Mouse (Mus musculus) brain, adult 2 months (tissue): ENCODE data around the gene Ercc4.
A peak's percentile ranks its signal among the peaks of the same experiment; 100 is the strongest.

Experiments
- DNase-seq: peaks from one replicate; pipeline ENCODE4 v3.0.0; 2011; ENCODE audit warnings: low read depth, low spot score

The Ercc4 gene

GRCm38 (mm10) chr16:13147810-13148555 lies 38.5 kb downstream of the Ercc4 start:
- no peak for DNase-seq

GRCm38 (mm10) chr16:13149950-13150349 lies 40.5 kb downstream of the Ercc4 start:
- DNase-seq: no peak

GRCm38 (mm10) chr16:13150790-13151189 lies 41.3 kb downstream of the Ercc4 start:
- no peak for DNase-seq

- DNase-seq: no peak
Observed at GRCm38 (mm10) chr16:13152475-13152874, 43.0 kb downstream of the Ercc4 start.

- no peak for DNase-seq
Observed at GRCm38 (mm10) chr16:13153215-13153614, 43.7 kb downstream of the Ercc4 start.

- no peak for DNase-seq
Observed at GRCm38 (mm10) chr16:13154352-13154751, 44.9 kb downstream of the Ercc4 start.

- DNase-seq: peak; percentile 42
Observed at GRCm38 (mm10) chr16:13157314-13157713, 47.8 kb downstream of the Ercc4 start.

GRCm38 (mm10) chr16:13158153-13158670 lies 48.7 kb downstream of the Ercc4 start:
- peak; percentile 59 for DNase-seq

GRCm38 (mm10) chr16:13158906-13159889 lies 49.7 kb downstream of the Ercc4 start:
- peak; percentile 93 for DNase-seq

GRCm38 (mm10) chr16:13159927-13160644 lies 50.6 kb downstream of the Ercc4 start:
- DNase-seq: peak; percentile 98

- no peak for DNase-seq
Observed at GRCm38 (mm10) chr16:13161516-13161915, 52.0 kb downstream of the Ercc4 start.

- no peak for DNase-seq
Observed at GRCm38 (mm10) chr16:13167731-13168130, 58.2 kb downstream of the Ercc4 start.

GRCm38 (mm10) chr16:13173055-13173742 lies 63.7 kb downstream of the Ercc4 start:
- no peak for DNase-seq

- DNase-seq: no peak
Observed at GRCm38 (mm10) chr16:13182526-13182925, 73.0 kb downstream of the Ercc4 start.

GRCm38 (mm10) chr16:13183182-13183742 lies 73.8 kb downstream of the Ercc4 start:
- no peak for DNase-seq

- no peak for DNase-seq
Observed at GRCm38 (mm10) chr16:13184381-13184780, 74.9 kb downstream of the Ercc4 start.

- peak; percentile 49 for DNase-seq
Observed at GRCm38 (mm10) chr16:13189430-13190107, 80.1 kb downstream of the Ercc4 start.

- DNase-seq: no peak
Observed at GRCm38 (mm10) chr16:13190471-13190870, 81.0 kb downstream of the Ercc4 start.

- no peak for DNase-seq
Observed at GRCm38 (mm10) chr16:13191166-13191565, 81.7 kb downstream of the Ercc4 start.

- DNase-seq: peak; percentile 90
Observed at GRCm38 (mm10) chr16:13193663-13194071, 84.2 kb downstream of the Ercc4 start.
